Mouse (Mus musculus) thymus, adult 2 months (tissue): ENCODE results near the gene Taf13. TPM values are rescaled to one million over a fixed set of nuclear protein-coding genes. Genes with fewer than 3 reads are reported as not detected.

Experiments
- DNase-seq: peaks from one replicate; pipeline ENCODE4 v3.0.0; 2021
- H3K27ac ChIP-seq: fragments of 200-500 bp; 2 replicates; pipeline ENCODE4 v1.5.1; 2012; ENCODE audit warnings: low read length, control low read depth; ENCODE audit not compliant: control insufficient read depth, insufficient read depth
- H3K27me3 ChIP-seq: fragments of 200-500 bp; 2 replicates; pipeline ENCODE4 v1.6.1; 2012; ENCODE audit warnings: mild to moderate bottlenecking, low read length, moderate library complexity, mixed read lengths; ENCODE audit not compliant: control insufficient read depth, insufficient read depth
- H3K36me3 ChIP-seq: fragments of 200-500 bp; 2 replicates; pipeline ENCODE4 v1.6.1; 2012; ENCODE audit warnings: mild to moderate bottlenecking, low read length, moderate library complexity; ENCODE audit not compliant: control insufficient read depth, insufficient read depth
- H3K4me1 ChIP-seq: fragments of 200-500 bp; replicated peaks from 2 replicates; pipeline ENCODE4 v1.6.1; 2012; ENCODE audit warnings: low read length; ENCODE audit not compliant: control insufficient read depth, insufficient read depth
- H3K4me3 ChIP-seq: fragments of 200-500 bp; 2 replicates; pipeline ENCODE4 v1.5.1; 2012; ENCODE audit warnings: mild to moderate bottlenecking, low read length, control low read depth, moderate library complexity; ENCODE audit not compliant: control insufficient read depth, insufficient read depth
- CTCF ChIP-seq: fragments of 200-500 bp; IDR thresholded peaks from 2 replicates; pipeline ENCODE4 v1.5.1; 2012; ENCODE audit warnings: mild to moderate bottlenecking, control low read depth, low read length, moderate library complexity, borderline replicate concordance; ENCODE audit not compliant: control insufficient read depth, poor library complexity, insufficient read depth; ENCODE audit errors: extremely low read depth
- POLR2A ChIP-seq: fragments of 200-500 bp; IDR thresholded peaks from 2 replicates; pipeline ENCODE4 v1.6.1; 2012; ENCODE audit warnings: mild to moderate bottlenecking, low read length, control low read depth, moderate library complexity; ENCODE audit not compliant: control insufficient read depth, poor library complexity, insufficient read depth; ENCODE audit errors: extremely low read depth
- WGBS: fragments of 180-500 bp; shearing (Covaris S2); methylation state at CpG from one replicate; pipeline ENCODE4 v1.1.7; 2018; 5-methylcytosine and 5-hydroxymethylcytosine counted together
- polyA plus RNA-seq: library from polyadenylated mRNA; depleted of rRNA; stranded (reverse); fragments of >200 nt; gene quantifications from 2 replicates; pipeline ENCODE4 v1.2.3, GENCODE M21; 2012; rRNA removed

The Taf13 gene
- 3.0 and 4.5 TPM in 2 replicates for polyA plus RNA-seq

DNA sequence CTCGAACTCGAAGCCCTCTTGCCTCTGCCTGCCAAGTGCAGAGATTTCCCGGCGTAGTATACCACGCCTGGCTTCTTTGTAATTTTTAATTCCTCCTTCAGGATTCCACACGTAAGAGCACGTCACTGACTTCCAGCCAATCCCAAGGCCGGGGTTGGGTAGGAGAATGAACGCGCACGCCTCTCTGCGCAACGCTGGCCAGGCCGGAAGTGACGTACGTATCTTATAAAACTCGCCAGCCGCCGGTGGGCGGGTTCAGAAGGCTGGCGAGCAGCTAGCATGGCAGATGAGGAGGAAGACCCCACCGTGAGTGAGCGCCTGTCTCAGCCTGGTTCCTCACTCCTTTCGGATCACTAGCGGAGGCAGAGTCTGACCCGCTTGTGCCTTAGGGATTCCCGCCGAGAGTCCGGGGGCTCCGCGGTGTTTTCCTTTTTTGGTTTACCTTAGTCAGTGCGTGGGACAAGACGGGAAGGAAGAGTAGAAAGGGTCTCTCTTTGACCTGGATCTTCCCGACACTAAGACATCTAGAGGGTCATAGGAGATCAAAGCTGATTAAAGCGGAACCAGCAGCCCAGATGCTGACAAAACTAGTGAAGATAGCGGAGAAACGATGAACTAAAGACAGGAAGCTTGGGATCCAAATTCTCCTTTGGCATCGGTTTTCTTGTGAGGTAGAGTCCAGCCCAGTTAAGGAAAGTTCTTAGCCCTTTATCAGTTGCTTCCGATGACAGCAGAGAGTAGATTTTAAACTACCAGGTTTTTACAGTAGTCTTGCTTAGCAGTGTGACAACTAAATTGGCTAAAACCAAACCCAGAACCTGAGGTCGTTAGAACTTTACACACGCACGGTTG lies at the start of gene Taf13:
Gene Taf13, plus strand, starts transcription at position 256 of the 852 bp plus-strand sequence.
- H3K27ac ChIP-seq: no peak within 1 kb of the TSS
- no peaks in the 10 kb centered on the region for H3K36me3 ChIP-seq
- H3K4me3 ChIP-seq: peak within 1 kb of the TSS; percentile 65
- H3K4me1 ChIP-seq: peaks cover 4% of the 10 kb centered on the region
- under 1% methylated on average over 42 of the region's 42 CpGs for WGBS
- H3K27me3 ChIP-seq: no peaks in the 10 kb centered on the region
- DNase-seq: peak; percentile 97
- TF ChIP-seq POLR2A: peak; percentile 100
- TF ChIP-seq CTCF: 0 out of 2 replicates have a peak, but pooled peaks have one; percentile 41

GRCm38 (mm10) chr3:108523415-108523814 lies 48.1 kb upstream of the Taf13 start:
- whole genome bisulfite sequencing: 62% methylated on average over 4 of the region's 4 CpGs
- TF ChIP-seq CTCF (no peak), POLR2A (no peak)
- H3K4me1 ChIP-seq: no peaks in the 10 kb centered on the region
- H3K27me3 ChIP-seq: no peaks in the 10 kb centered on the region
- H3K27ac ChIP-seq: no peak overlapping the region
- H3K4me3 ChIP-seq: no peak overlapping the region
- DNase-seq: no peak
- H3K36me3 ChIP-seq: no peaks in the 10 kb centered on the region

DNA sequence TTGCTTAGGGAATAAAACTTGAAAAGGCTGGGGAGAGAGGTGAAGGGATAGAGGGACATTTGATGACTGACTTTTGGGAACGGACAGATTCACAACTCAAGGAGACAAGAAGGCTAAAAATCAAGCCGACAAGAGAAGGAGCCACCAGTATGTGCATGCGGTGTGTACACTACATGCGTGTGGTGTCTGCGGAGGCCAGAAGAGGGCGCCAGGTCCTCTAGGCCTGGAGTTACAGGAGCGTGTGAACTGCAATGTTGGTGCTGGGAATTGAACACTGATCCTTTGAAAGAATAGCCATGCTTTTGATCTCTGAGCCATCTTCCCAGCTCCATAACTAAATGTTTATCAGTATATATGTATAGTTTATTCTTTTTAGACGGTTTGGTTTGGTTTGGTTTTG lies 43.0 kb upstream of the Taf13 start:
- 95% methylated on average over 8 of the region's 8 CpGs for WGBS
- Histone ChIP-seq H3K27me3 (no peaks in the 10 kb centered on the region), H3K27ac (no peak overlapping the region), H3K36me3 (no peaks in the 10 kb centered on the region), H3K4me1 (no peaks in the 10 kb centered on the region), H3K4me3 (no peak overlapping the region)
- TF ChIP-seq CTCF (no peak), POLR2A (no peak)
- DNase-seq: no peak

DNA sequence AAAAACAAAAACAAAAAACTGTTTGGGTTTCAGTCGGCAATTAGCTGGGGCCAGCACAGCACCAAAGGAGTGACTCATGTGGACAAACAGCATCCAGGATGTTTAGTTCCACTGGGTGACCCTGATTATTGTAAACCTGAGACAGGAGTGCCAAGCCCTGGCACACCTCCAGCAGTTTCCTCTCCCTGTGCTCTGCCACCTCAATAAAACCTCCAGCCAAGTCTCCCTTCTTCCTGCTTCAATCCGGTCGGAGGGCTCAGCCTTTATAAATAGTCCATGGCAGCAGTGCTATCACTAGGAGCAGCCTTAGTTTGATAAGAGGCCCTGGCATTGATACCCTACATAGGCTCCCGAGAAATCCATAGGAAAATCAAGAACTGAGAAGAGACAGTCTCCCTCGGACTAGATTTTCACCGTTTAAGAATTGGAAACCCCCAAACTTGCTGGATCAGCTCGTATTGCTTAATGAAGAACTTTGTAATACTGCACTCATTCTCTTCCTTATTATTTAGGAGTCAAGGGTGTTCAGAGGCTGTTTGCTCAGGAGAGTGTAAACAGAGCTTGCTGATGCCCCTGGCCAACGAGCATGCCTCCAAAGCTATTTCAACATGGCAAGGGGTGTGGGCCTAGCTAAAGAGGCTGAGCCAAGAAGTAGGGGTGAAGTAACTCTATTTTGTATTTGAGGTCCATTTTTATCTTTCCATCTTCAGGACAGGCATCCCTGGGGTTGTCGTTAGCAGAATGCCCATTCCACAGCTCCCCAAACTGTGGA lies 38.2 kb upstream of the Taf13 start:
- Histone ChIP-seq H3K4me1 (peaks cover 4% of the 10 kb centered on the region; the same call in 1 of the 2 replicates), H3K4me3 (no peak overlapping the region), H3K27me3 (no peaks in the 10 kb centered on the region; the same call in 1 of the 2 replicates), H3K27ac (no peak overlapping the region), H3K36me3 (no peaks in the 10 kb centered on the region)
- TF ChIP-seq POLR2A (no peak), CTCF (no peak)
- DNase-seq: no peak
- WGBS: 83% methylated on average over 9 of the region's 9 CpGs

DNA sequence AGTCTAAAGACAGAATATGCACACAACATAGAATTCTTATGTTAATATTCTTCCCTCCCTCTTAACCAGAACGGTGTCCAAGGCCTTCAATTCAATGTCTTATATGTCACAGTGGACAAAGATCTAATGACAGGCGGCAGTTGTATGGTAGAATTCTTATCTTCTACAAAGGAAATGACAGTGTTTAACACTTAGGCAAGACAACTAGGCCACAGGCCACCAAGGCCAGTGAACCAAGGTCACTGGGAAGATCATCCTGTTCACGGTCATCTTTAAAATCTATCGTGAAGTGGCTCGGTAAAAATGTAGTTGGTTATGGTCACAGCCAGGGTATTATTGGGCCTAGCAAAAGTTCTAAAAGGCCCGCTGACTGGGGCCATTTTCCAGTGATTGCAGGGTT lies 37.5 kb upstream of the Taf13 start, which contains the start of gene 1700013F07Rik:
Gene 1700013F07Rik, plus strand, starts transcription at position 200 of the 400 bp plus-strand sequence.
- Histone ChIP-seq H3K4me1 (peaks cover 4% of the 10 kb centered on the region; the same call in 1 of the 2 replicates), H3K27ac (no peak within 1 kb of the TSS), H3K27me3 (no peaks in the 10 kb centered on the region; the same call in 1 of the 2 replicates), H3K4me3 (no peak within 1 kb of the TSS), H3K36me3 (no peaks in the 10 kb centered on the region)
- no peak for DNase-seq
- TF ChIP-seq CTCF (no peak), POLR2A (no peak)
- WGBS: 94% methylated on average over 6 of the region's 6 CpGs

DNA sequence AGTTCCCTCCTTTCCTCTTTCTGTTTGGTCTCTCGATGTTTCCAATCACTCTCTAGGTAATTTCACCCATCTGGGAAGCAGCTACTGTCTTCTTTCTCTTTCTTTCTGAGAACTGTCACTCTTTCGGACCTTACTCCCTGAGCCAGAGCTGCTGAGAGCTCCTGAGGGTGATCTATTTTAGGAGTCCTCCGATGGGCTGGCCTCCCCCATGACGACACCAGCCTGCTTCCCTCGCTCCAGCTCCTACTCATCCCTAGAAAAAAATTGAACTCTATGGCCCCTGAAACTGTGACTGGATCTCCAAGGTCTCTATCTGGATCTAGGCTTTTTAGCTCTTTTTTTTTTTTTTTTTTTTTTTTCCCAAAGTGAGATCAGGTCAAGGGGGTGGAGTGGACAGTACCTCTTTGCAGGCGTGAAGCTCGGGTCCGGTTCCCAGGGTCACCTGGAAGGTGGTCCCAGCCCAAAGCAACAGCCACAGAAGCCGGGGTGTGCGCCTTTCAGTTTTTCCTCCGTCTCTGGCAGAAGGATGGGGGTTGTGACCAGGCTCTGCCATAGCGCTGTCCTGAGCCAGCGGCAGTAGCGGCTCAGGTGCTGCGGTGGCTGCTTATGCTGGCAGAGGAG lies 35.5 kb upstream of the Taf13 start:
- Histone ChIP-seq H3K36me3 (no peaks in the 10 kb centered on the region), H3K27ac (no peak overlapping the region), H3K27me3 (no peaks in the 10 kb centered on the region; the same call in 1 of the 2 replicates), H3K4me3 (no peak overlapping the region), H3K4me1 (peaks cover 4% of the 10 kb centered on the region; the same call in 1 of the 2 replicates)
- no peak for DNase-seq
- no peak for TF ChIP-seq POLR2A
- TF ChIP-seq CTCF: no peak
- 14% methylated on average over 15 of the region's 15 CpGs for WGBS
